In genomic region chr8:94966578-94966977, GRCm38 (mm10) we compare ENCODE assay signal across 10 mouse cellular contexts. TPM values are rescaled to one million over a fixed set of nuclear protein-coding genes. Genes with fewer than 3 reads are reported as not detected.
DNase-seq lines count a peak whose midpoint lies in the region; ATAC-seq and TF ChIP-seq lines count a peak whose summit lies in the region.
"Had no signal": no experiment of that assay in that cellular context is flagged by ENCODE, and none has a peak within 500 bp of the region (broad histone marks: within the 10 kb centered on the region; RNA-seq: fewer than 3 reads in every experiment).

No protein-coding gene starts in this region.

- H3K9me3 ChIP-seq in kidney, embryonic 16.5 days (ENCODE audit: low read length): no peaks in the 10 kb centered on the region
- no peaks in the 10 kb centered on the region for H3K9me3 ChIP-seq in G1E (replicated peaks)
- H3K9me3 ChIP-seq in limb, embryonic 11.5 days (ENCODE audit: control insufficient read depth, low read length): no peaks in the 10 kb centered on the region
- H3K9me3 ChIP-seq: embryonic facial prominence, embryonic 13.5 days; limb, embryonic 15.5 days had no signal

- H3K4me2 ChIP-seq in kidney, embryonic 16.5 days (replicated peaks; ENCODE audit: low read depth, low read length): no peak overlapping the region
- H3K4me2 ChIP-seq in limb, embryonic 11.5 days (ENCODE audit: low read depth, severe bottlenecking): no peak overlapping the region
- H3K4me2 ChIP-seq: embryonic facial prominence, embryonic 13.5 days; limb, embryonic 15.5 days had no signal

- H3K27me3 ChIP-seq in kidney, embryonic 16.5 days (ENCODE audit: insufficient read depth, low read length): no peaks in the 10 kb centered on the region
- H3K27me3 ChIP-seq in G1E (ENCODE audit: insufficient read depth, low read length): no peaks in the 10 kb centered on the region
- H3K27me3 ChIP-seq in limb, embryonic 11.5 days (ENCODE audit: control insufficient read depth, insufficient read depth, low read length): no peaks in the 10 kb centered on the region
- H3K27me3 ChIP-seq: embryonic facial prominence, embryonic 13.5 days; limb, embryonic 15.5 days had no signal

- ATAC-seq in kidney, embryonic 16.5 days (ENCODE audit: low FRiP score, low TSS enrichment): no peak
- no peak for ATAC-seq in G1E (ENCODE audit: extremely low read depth, insufficient number of reproducible peaks, low FRiP score, poor library complexity, severe bottlenecking)
- ATAC-seq in limb, embryonic 11.5 days (ENCODE audit: insufficient number of reproducible peaks, low FRiP score, low TSS enrichment, low read depth): no peak
- peak; percentile 66 for ATAC-seq in neutrophil, adult 5-6 weeks (ENCODE audit: extremely low read depth, insufficient number of reproducible peaks, low FRiP score, poor library complexity, severe bottlenecking)

- peak; percentile 58; the same call in 1 of the 2 replicates for TF ChIP-seq CTCF in G1E (IDR thresholded peaks at IDR 0.05; ENCODE audit: low read depth, low read length)

- H3K36me3 ChIP-seq in kidney, embryonic 16.5 days (ENCODE audit: insufficient read depth, low read length): no peaks in the 10 kb centered on the region
- no peaks in the 10 kb centered on the region for H3K36me3 ChIP-seq in G1E (replicated peaks)
- no peaks in the 10 kb centered on the region for H3K36me3 ChIP-seq in limb, embryonic 11.5 days (ENCODE audit: control insufficient read depth, insufficient read depth, low read length)
- H3K36me3 ChIP-seq: embryonic facial prominence, embryonic 13.5 days; limb, embryonic 15.5 days had no signal

- 17% methylated on average over 7 of the region's 7 CpGs for WGBS in kidney, embryonic 16.5 days
- WGBS in limb, embryonic 11.5 days: 22% methylated on average over 7 of the region's 7 CpGs

- H3K27ac ChIP-seq in kidney, embryonic 16.5 days (ENCODE audit: low read length): no peak overlapping the region; the same call in 1 of the 2 replicates
- H3K27ac ChIP-seq in limb, embryonic 11.5 days (replicated peaks; ENCODE audit: low read depth, low read length): no peak overlapping the region
- H3K27ac ChIP-seq: embryonic facial prominence, embryonic 13.5 days; limb, embryonic 15.5 days had no signal

- DNase-seq in kidney, adult 18-20 months: peak; percentile 61
- DNase-seq in G1E (ENCODE audit: low spot score): no peak
- DNase-seq in embryo, embryonic 11 days: peak; percentile 77
- peak; percentile 67 for DNase-seq in limb, embryonic 11.5 days (ENCODE audit: low spot score)
- DNase-seq in urinary bladder, postnatal 10 days (ENCODE audit: low spot score): no peak
- no peak for DNase-seq in cerebellum, adult 8-10 months

- H3K4me3 ChIP-seq in kidney, embryonic 16.5 days (ENCODE audit: low read length): no peak overlapping the region
- H3K4me3 ChIP-seq in G1E (ENCODE audit: low read depth, low read length): no peak overlapping the region
- no peak overlapping the region for H3K4me3 ChIP-seq in limb, embryonic 11.5 days (ENCODE audit: low read depth, low read length)
- H3K4me3 ChIP-seq: embryonic facial prominence, embryonic 13.5 days; limb, embryonic 15.5 days had no signal

- H3K4me1 ChIP-seq in kidney, embryonic 16.5 days (ENCODE audit: insufficient read depth, low read length): peaks cover 11% of the 10 kb centered on the region
- H3K4me1 ChIP-seq in G1E (ENCODE audit: insufficient read depth, low read depth, low read length): peaks cover 90% of the 10 kb centered on the region
- no peaks in the 10 kb centered on the region for H3K4me1 ChIP-seq in limb, embryonic 11.5 days (ENCODE audit: control insufficient read depth, insufficient read depth, low read length)
- H3K4me1 ChIP-seq: embryonic facial prominence, embryonic 13.5 days had no signal

- H3K9ac ChIP-seq in kidney, embryonic 16.5 days (replicated peaks; ENCODE audit: low read length): no peak overlapping the region
- H3K9ac ChIP-seq in limb, embryonic 11.5 days (ENCODE audit: low read length): no peak overlapping the region
- H3K9ac ChIP-seq: embryonic facial prominence, embryonic 13.5 days; limb, embryonic 15.5 days had no signal

RNA-seq across cellular contexts. Expression of gene Adgrg1, which starts 8.0 kb away (rescaled TPM):
- polyA plus RNA-seq in kidney, embryonic 16.5 days (2015; fragmentation: Nextera tagmentation; extraction: Ambion mirVana): 66.2 and 67.8 TPM in 2 replicates
- total RNA-seq in G1E (2014; fragmentation: Nextera tagmentation) (339 and 345 TPM in 2 replicates), G1E (2017) (54.0 and 57.7 TPM in 2 replicates)
- 211 and 229 TPM in 2 replicates for polyA plus RNA-seq in G1E (2012)
- polyA plus RNA-seq in limb, embryonic 11.5 days (2014; fragmentation: Nextera tagmentation; extraction: Ambion mirVana): 10.6 and 11.1 TPM in 2 replicates
- 2.2 and 2.3 TPM in 2 replicates for total RNA-seq in neutrophil, adult 5-6 weeks (2017)

RNA-seq across cellular contexts. Expression of gene Adgrg5, which starts 43.1 kb away (rescaled TPM):
- 0.05 and 0.08 TPM in 2 replicates for polyA plus RNA-seq in kidney, embryonic 16.5 days (2015; fragmentation: Nextera tagmentation; extraction: Ambion mirVana)
- total RNA-seq in G1E (2014; fragmentation: Nextera tagmentation) (3.2 and 6.4 TPM in 2 replicates), G1E (2017) (0.76 and 0.87 TPM in 2 replicates)
- polyA plus RNA-seq in G1E (2012): 1.9 and 2.9 TPM in 2 replicates
- polyA plus RNA-seq in limb, embryonic 11.5 days (2014; fragmentation: Nextera tagmentation; extraction: Ambion mirVana): 0.21 TPM in 1 of 2 replicates, not detected in the other
- 4.2 and 4.3 TPM in 2 replicates for total RNA-seq in neutrophil, adult 5-6 weeks (2017)

RNA-seq across cellular contexts. Expression of gene Ccdc102a, which starts 48.7 kb away (rescaled TPM):
- 20.1 and 21.0 TPM in 2 replicates for polyA plus RNA-seq in kidney, embryonic 16.5 days (2015; fragmentation: Nextera tagmentation; extraction: Ambion mirVana)
- total RNA-seq in G1E (2014; fragmentation: Nextera tagmentation) (5.5 and 7.7 TPM in 2 replicates), G1E (2017) (3.3 and 4.5 TPM in 2 replicates)
- polyA plus RNA-seq in G1E (2012): 20.5 and 26.3 TPM in 2 replicates
- 38.0 and 39.2 TPM in 2 replicates for polyA plus RNA-seq in limb, embryonic 11.5 days (2014; fragmentation: Nextera tagmentation; extraction: Ambion mirVana)
- total RNA-seq in neutrophil, adult 5-6 weeks (2017): 2.2 and 3.6 TPM in 2 replicates

RNA-seq across cellular contexts. Expression of gene Adgrg3, which starts 50.9 kb away (rescaled TPM):
- polyA plus RNA-seq in kidney, embryonic 16.5 days (2015; fragmentation: Nextera tagmentation; extraction: Ambion mirVana): 5.0 and 5.1 TPM in 2 replicates
- not detected in 2 replicates for total RNA-seq in G1E (2014; fragmentation: Nextera tagmentation)
- total RNA-seq in G1E (2017): 0.17 and 0.49 TPM in 2 replicates
- 0.10 and 0.12 TPM in 2 replicates for polyA plus RNA-seq in G1E (2012)
- 2.7 and 3.8 TPM in 2 replicates for polyA plus RNA-seq in limb, embryonic 11.5 days (2014; fragmentation: Nextera tagmentation; extraction: Ambion mirVana)
- total RNA-seq in neutrophil, adult 5-6 weeks (2017): 21.5 and 23.4 TPM in 2 replicates

Comparison
In these comparisons a context has a peak if more than half of its experiments do, and no peak if none do; other contexts are left out.
1. DNase-seq: peak in kidney, adult 18-20 months (single experiment), embryo, embryonic 11 days (single experiment) and limb, embryonic 11.5 days (single experiment); none in G1E (single experiment), urinary bladder, postnatal 10 days (single experiment) and cerebellum, adult 8-10 months (single experiment).